22 mouse cellular contexts compared by ENCODE assay signal in genomic region chr1:67017101-67017870, GRCm38 (mm10). TPM values are rescaled to one million over a fixed set of nuclear protein-coding genes. Genes with fewer than 3 reads are reported as not detected.
DNase-seq lines count a peak whose midpoint lies in the region; ATAC-seq lines count a peak whose summit lies in the region.
"Had no signal": no experiment of that assay in that cellular context is flagged by ENCODE, and none has a peak within 500 bp of the region (broad histone marks: within the 10 kb centered on the region; RNA-seq: fewer than 3 reads in every experiment).

No protein-coding gene starts in this region.

- H3K4me3 ChIP-seq in kidney, embryonic 15.5 days (replicated peaks), result no peak overlapping the region
- H3K4me3 ChIP-seq in hindbrain, embryonic 12.5 days, result no peak overlapping the region
- H3K4me3 ChIP-seq: embryonic facial prominence, embryonic 12.5 days; erythroblast, embryonic 14.5 days; heart, embryonic 15.5 days; midbrain, embryonic 12.5 days had no signal

- H3K27ac ChIP-seq in kidney, embryonic 15.5 days, result peak overlapping the region; percentile 51; the same call in 1 of the 2 replicates
- no peak overlapping the region for H3K27ac ChIP-seq in hindbrain, embryonic 12.5 days
- H3K27ac ChIP-seq: embryonic facial prominence, embryonic 12.5 days; heart, embryonic 15.5 days; hindbrain, embryonic 14.5 days; macrophage; midbrain, embryonic 12.5 days had no signal

- no peaks in the 10 kb centered on the region for H3K4me1 ChIP-seq in kidney, embryonic 15.5 days
- no peaks in the 10 kb centered on the region for H3K4me1 ChIP-seq in hindbrain, embryonic 12.5 days
- H3K4me1 ChIP-seq: embryonic facial prominence, embryonic 12.5 days; midbrain, embryonic 12.5 days had no signal

- H3K36me3 ChIP-seq in kidney, embryonic 15.5 days, result peaks cover 47% of the 10 kb centered on the region
- peaks cover 27% of the 10 kb centered on the region for H3K36me3 ChIP-seq in hindbrain, embryonic 12.5 days

- H3K27me3 ChIP-seq in kidney, embryonic 15.5 days, result no peaks in the 10 kb centered on the region
- no peaks in the 10 kb centered on the region for H3K27me3 ChIP-seq in hindbrain, embryonic 12.5 days
- H3K27me3 ChIP-seq: embryonic facial prominence, embryonic 12.5 days; heart, embryonic 15.5 days; midbrain, embryonic 12.5 days had no signal

- ATAC-seq in kidney, embryonic 15.5 days (replicated peaks; ENCODE audit: low FRiP score), result peak; percentile 60; the same call in 1 of the 2 replicates
- 0 out of 2 replicates have a peak, but pooled peaks have one; percentile 50 for ATAC-seq in common myeloid progenitor, adult 5-6 weeks (replicated peaks; ENCODE audit: low read depth, poor library complexity, severe bottlenecking)
- peak; percentile 58 for ATAC-seq in megakaryocyte progenitor cell, adult 5-6 weeks (replicated peaks; ENCODE audit: poor library complexity)
- no peak for ATAC-seq in hindbrain, embryonic 12.5 days (ENCODE audit: low FRiP score)
- ATAC-seq: forebrain, embryonic 14.5 days had no signal

- no peak overlapping the region for H3K4me2 ChIP-seq in kidney, embryonic 15.5 days
- H3K4me2 ChIP-seq in hindbrain, embryonic 12.5 days (replicated peaks), result no peak overlapping the region
- H3K4me2 ChIP-seq: embryonic facial prominence, embryonic 12.5 days; heart, embryonic 15.5 days; hindbrain, embryonic 14.5 days; midbrain, embryonic 12.5 days had no signal

- DNase-seq in heart, adult 18-20 months, result peak; percentile 27 to 42
- no peak for DNase-seq in heart, postnatal 4 days
- DNase-seq in kidney, adult 9 months, result no peak
- DNase-seq: adrenal gland, postnatal 14 days; cerebellum, adult 9-11 months; gastrocnemius, postnatal 14 days; layer of hippocampus, postnatal 36 days; left cerebral cortex, postnatal 4 days; liver; thymus, postnatal 25 days had no signal

- H3K9ac ChIP-seq in kidney, embryonic 15.5 days, result no peak overlapping the region
- H3K9ac ChIP-seq in hindbrain, embryonic 12.5 days, result no peak overlapping the region
- H3K9ac ChIP-seq: embryonic facial prominence, embryonic 12.5 days; heart, embryonic 15.5 days; hindbrain, embryonic 14.5 days; midbrain, embryonic 12.5 days had no signal

- 71% methylated on average over 13 of the region's 13 CpGs for WGBS in kidney, embryonic 15.5 days
- 90% methylated on average over 13 of the region's 13 CpGs for WGBS in hindbrain, embryonic 12.5 days

- no peaks in the 10 kb centered on the region for H3K9me3 ChIP-seq in kidney, embryonic 15.5 days (replicated peaks)
- no peaks in the 10 kb centered on the region for H3K9me3 ChIP-seq in hindbrain, embryonic 12.5 days (replicated peaks)
- H3K9me3 ChIP-seq: embryonic facial prominence, embryonic 12.5 days; G1E; heart, embryonic 15.5 days; midbrain, embryonic 12.5 days had no signal

RNA-seq across cellular contexts. Expression of gene Lancl1, which starts 21.4 kb away (rescaled TPM):
- 10 to 100 TPM; 34.3 to 37.1 TPM for total RNA-seq in heart, adult 18-20 months (2021)
- total RNA-seq in heart, postnatal 4 days (2021), result 10 to 100 TPM; 32.9 to 39.4 TPM
- 79.9 and 82.5 TPM in 2 replicates for polyA plus RNA-seq in kidney, embryonic 15.5 days (2015; fragmentation: Nextera tagmentation; extraction: Ambion mirVana)
- 39.8 and 39.9 TPM in 2 replicates for total RNA-seq in common myeloid progenitor, adult 5-6 weeks (2017)
- 49.9 and 50.4 TPM in 2 replicates for total RNA-seq in megakaryocyte progenitor cell, adult 5-6 weeks (2015)
- total RNA-seq in megakaryocyte progenitor cell, adult 5-6 weeks (2017), result 29.6 and 38.9 TPM in 2 replicates
- polyA plus RNA-seq in hindbrain, embryonic 12.5 days (2016; fragmentation: Nextera tagmentation; extraction: Ambion mirVana), result 105 and 114 TPM in 2 replicates

Comparison
In these comparisons a context has a peak if more than half of its experiments do, and no peak if none do; other contexts are left out.
1. DNase-seq: peak in heart, adult 18-20 months (2 of 2); none in heart, postnatal 4 days (single experiment) and kidney, adult 9 months (single experiment).